Mouse (Mus musculus): Measurements from ENCODE around the gene Pard3.

DNA sequence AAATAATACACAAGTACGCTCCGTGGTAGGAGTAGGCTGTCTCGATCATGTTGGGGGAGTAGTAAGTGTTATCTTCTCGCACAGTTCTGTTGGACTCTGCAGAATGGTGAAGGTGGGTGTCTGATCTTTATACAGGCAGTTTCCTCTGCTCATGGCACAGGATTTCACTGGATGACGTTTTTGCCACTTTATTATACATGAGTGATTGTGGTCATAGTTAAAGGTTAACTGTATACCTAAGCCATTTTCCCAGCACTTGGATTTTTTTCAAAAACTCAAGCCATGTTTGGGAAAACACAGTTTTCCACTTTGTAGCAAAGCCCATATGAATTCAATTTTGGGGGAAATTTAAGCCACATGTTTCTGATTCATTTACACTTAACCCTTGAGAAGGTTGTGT is 489.9 kb downstream of the Pard3 start:
- TF ChIP-seq CTCF (IDR thresholded peaks at IDR 0.05; ENCODE audit: extremely low read depth, insufficient read depth, low read length) (no peak), POLR2A (IDR thresholded peaks at IDR 0.05; ENCODE audit: extremely low read depth, insufficient read depth, low read length) (no peak)
